Mouse (Mus musculus) liver, embryonic 14.5 days (tissue): Measurements from ENCODE around the gene Rad23a.

Experiments
- CTCF ChIP-seq: IDR thresholded peaks from 2 replicates; pipeline ENCODE4 v1.5.1; 2016; ENCODE audit warnings: antibody characterized with exemption, low read depth, control low read depth
- EP300 ChIP-seq: IDR thresholded peaks from 2 replicates; pipeline ENCODE4 v1.6.1; 2016; ENCODE audit warnings: antibody characterized with exemption, low read depth

DNA sequence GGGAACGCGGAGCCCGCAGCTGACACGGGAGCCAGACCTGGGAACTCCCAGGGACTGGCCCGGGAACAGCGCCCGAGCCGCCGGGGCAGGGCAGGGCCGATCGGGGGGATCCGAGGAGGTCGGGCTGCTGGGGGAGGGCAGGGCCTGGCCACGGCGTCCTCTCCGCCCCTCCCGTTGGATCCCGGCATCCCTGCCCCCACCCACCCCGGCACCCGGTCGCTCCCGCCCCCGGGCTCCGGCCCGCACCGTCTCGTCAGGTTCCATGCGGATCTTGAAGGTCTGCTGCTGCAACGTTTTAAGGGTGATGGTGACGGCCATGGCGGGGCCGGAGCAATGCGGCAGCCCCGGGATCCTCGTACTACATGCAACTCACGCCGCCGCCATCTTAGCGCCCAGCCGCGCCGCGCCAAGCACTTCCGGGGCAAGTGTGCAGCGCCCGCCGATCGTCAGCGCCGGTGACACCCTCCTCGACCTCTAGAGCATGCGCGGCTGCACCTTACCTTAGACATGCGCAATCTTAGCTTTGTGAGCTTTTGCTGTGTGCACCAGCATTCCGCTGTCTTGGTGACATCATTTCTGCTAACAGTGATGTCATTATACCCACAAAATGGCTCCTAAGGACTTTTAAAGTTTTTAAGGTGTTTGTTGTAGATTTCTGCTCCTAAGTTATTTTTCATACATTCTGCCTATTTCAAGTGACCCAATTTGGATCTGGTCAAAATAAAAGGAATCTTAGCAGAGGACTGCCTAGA, at the start of gene Rad23a:
- TF ChIP-seq CTCF (0 out of 2 replicates have a peak, but pooled peaks have one; percentile 14), EP300 (no peak)
